Mouse (Mus musculus): ENCODE results near the gene C2cd2. TPM values are rescaled to one million over a fixed set of nuclear protein-coding genes. Genes with fewer than 3 reads are reported as not detected.

The C2cd2 gene
- polyA plus RNA-seq, 1 experiment from 2014 or later, result 19.2 TPM

DNA sequence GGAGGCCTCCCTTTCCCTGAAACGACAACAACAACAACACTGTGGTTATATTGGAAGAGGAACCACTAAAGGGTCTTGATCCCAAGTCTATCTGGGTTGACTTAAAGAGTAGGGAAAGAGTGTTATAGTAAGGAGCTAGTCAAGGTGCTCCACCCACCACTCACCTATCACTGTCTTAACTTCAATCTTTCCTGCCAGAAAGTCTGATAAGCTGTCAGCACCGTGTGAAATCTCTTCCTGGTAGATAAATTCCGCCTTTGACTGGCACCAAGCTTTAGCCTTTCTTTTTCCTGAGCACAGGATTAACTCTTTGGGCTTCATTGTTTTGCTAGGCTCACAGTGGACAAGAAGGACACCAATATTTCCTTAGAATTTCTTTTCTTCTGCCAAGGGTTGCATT is 58.4 kb downstream of the C2cd2 start:
- no peaks in the 10 kb centered on the region for H3K9me3 ChIP-seq (ENCODE audit: control insufficient read depth, low read depth, low read length)
- no peak overlapping the region for H3K4me2 ChIP-seq (replicated peaks; ENCODE audit: low read depth, low read length)
- no peaks in the 10 kb centered on the region for H3K36me3 ChIP-seq (ENCODE audit: control insufficient read depth, insufficient read depth, low read length)
- ATAC-seq (ENCODE audit: insufficient number of reproducible peaks, insufficient read depth, low FRiP score, low read depth), result no peak
- no peak overlapping the region for H3K4me3 ChIP-seq (ENCODE audit: low read depth, low read length)
- H3K27ac ChIP-seq (ENCODE audit: low read length), result no peak overlapping the region
- no peaks in the 10 kb centered on the region for H3K4me1 ChIP-seq (ENCODE audit: control insufficient read depth, insufficient read depth, low read length)
- WGBS, result 75% methylated on average over 3 of the region's 3 CpGs
- H3K9ac ChIP-seq (replicated peaks; ENCODE audit: low read depth, low read length), result no peak overlapping the region
- no peaks in the 10 kb centered on the region for H3K27me3 ChIP-seq (ENCODE audit: control insufficient read depth, insufficient read depth, low read length)

GRCm38 (mm10) chr16:97897346-97898024 is 64.9 kb downstream of the C2cd2 start:
- H3K9me3 ChIP-seq (ENCODE audit: control insufficient read depth, low read depth, low read length), result no peaks in the 10 kb centered on the region
- WGBS, result 57% methylated on average over 5 of the region's 5 CpGs
- no peak overlapping the region for H3K4me2 ChIP-seq (replicated peaks; ENCODE audit: low read depth, low read length)
- no peak for ATAC-seq (ENCODE audit: insufficient number of reproducible peaks, insufficient read depth, low FRiP score, low read depth)
- no peak overlapping the region for H3K9ac ChIP-seq (replicated peaks; ENCODE audit: low read depth, low read length)
- no peaks in the 10 kb centered on the region for H3K36me3 ChIP-seq (ENCODE audit: control insufficient read depth, insufficient read depth, low read length)
- peaks cover 4% of the 10 kb centered on the region; the same call in 1 of the 2 replicates for H3K4me1 ChIP-seq (ENCODE audit: control insufficient read depth, insufficient read depth, low read length)
- H3K27me3 ChIP-seq (ENCODE audit: control insufficient read depth, insufficient read depth, low read length), result no peaks in the 10 kb centered on the region
- H3K4me3 ChIP-seq (ENCODE audit: low read depth, low read length), result no peak overlapping the region
- H3K27ac ChIP-seq (ENCODE audit: low read length), result no peak overlapping the region

DNA sequence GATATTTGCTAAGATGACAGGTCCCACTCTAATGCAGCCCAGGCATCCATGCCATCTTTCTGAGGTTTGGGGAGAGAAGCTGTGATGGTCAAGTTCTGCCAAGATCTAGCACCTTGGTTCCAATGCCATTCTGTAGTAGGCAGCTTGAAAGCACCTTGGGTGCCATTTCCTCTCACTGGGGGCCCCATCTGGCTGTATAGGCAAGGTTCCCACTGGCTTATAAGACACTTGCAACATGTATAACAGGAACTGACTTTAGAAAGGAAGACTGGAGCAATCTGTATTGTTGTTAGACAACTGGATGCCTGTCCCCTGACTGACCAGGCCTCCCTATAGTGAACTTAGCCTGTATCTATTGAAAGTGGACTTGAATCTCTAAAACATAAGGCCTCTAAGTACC is 74.6 kb downstream of the C2cd2 start:
- H3K36me3 ChIP-seq (ENCODE audit: control insufficient read depth, insufficient read depth, low read length), result peaks cover 4% of the 10 kb centered on the region; the same call in 1 of the 2 replicates
- no peaks in the 10 kb centered on the region for H3K9me3 ChIP-seq (ENCODE audit: control insufficient read depth, low read depth, low read length)
- H3K27me3 ChIP-seq (ENCODE audit: control insufficient read depth, insufficient read depth, low read length), result no peaks in the 10 kb centered on the region
- H3K4me2 ChIP-seq (replicated peaks; ENCODE audit: low read depth, low read length), result no peak overlapping the region
- H3K4me1 ChIP-seq (ENCODE audit: control insufficient read depth, insufficient read depth, low read length), result no peaks in the 10 kb centered on the region
- no peak overlapping the region for H3K9ac ChIP-seq (replicated peaks; ENCODE audit: low read depth, low read length)
- ATAC-seq (ENCODE audit: insufficient number of reproducible peaks, insufficient read depth, low FRiP score, low read depth), result no peak
- no peak overlapping the region for H3K4me3 ChIP-seq (ENCODE audit: low read depth, low read length)
- no peak overlapping the region for H3K27ac ChIP-seq (ENCODE audit: low read length)

DNA sequence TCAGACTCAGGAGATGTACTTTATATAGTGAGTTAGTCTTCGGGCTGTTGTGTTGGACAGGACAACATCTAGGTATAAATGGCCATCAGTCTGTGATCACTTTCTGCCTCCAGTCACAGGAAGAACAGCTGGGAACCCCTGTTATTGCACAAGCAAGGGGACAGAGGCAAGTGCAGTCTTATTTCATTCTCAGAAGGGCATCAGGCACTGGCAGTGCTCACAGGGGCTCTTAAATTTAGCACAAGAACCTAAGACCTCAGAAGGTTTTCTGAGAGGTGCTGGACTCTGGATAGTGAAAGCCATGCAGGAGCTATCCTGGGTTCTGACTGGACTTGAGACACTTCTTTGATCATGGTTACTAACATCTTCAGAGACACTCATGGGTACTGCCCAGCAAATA is 78.7 kb downstream of the C2cd2 start:
- no peak overlapping the region for H3K4me3 ChIP-seq (ENCODE audit: low read depth, low read length)
- WGBS, result 88% methylated on average over 1 of the region's 1 CpGs
- no peaks in the 10 kb centered on the region for H3K27me3 ChIP-seq (ENCODE audit: control insufficient read depth, insufficient read depth, low read length)
- no peaks in the 10 kb centered on the region for H3K4me1 ChIP-seq (ENCODE audit: control insufficient read depth, insufficient read depth, low read length)
- H3K27ac ChIP-seq (ENCODE audit: low read length), result no peak overlapping the region
- no peak overlapping the region for H3K4me2 ChIP-seq (replicated peaks; ENCODE audit: low read depth, low read length)
- H3K36me3 ChIP-seq (ENCODE audit: control insufficient read depth, insufficient read depth, low read length), result no peaks in the 10 kb centered on the region
- no peaks in the 10 kb centered on the region for H3K9me3 ChIP-seq (ENCODE audit: control insufficient read depth, low read depth, low read length)
- ATAC-seq (ENCODE audit: insufficient number of reproducible peaks, insufficient read depth, low FRiP score, low read depth), result no peak
- H3K9ac ChIP-seq (replicated peaks; ENCODE audit: low read depth, low read length), result no peak overlapping the region

GRCm38 (mm10) chr16:97882891-97883290 is 79.5 kb downstream of the C2cd2 start:
- Histone ChIP-seq H3K4me3 (ENCODE audit: low read depth, low read length) (no peak overlapping the region), H3K9me3 (ENCODE audit: control insufficient read depth, low read depth, low read length) (no peaks in the 10 kb centered on the region), H3K4me2 (replicated peaks; ENCODE audit: low read depth, low read length) (no peak overlapping the region), H3K9ac (replicated peaks; ENCODE audit: low read depth, low read length) (no peak overlapping the region), H3K4me1 (ENCODE audit: control insufficient read depth, insufficient read depth, low read length) (no peaks in the 10 kb centered on the region), H3K27ac (ENCODE audit: low read length) (no peak overlapping the region), H3K27me3 (ENCODE audit: control insufficient read depth, insufficient read depth, low read length) (no peaks in the 10 kb centered on the region), H3K36me3 (ENCODE audit: control insufficient read depth, insufficient read depth, low read length) (no peaks in the 10 kb centered on the region)
- ATAC-seq (ENCODE audit: insufficient number of reproducible peaks, insufficient read depth, low FRiP score, low read depth), result no peak

- 97% methylated on average over 1 of the region's 1 CpGs for WGBS
- Histone ChIP-seq H3K4me3 (ENCODE audit: low read depth, low read length) (no peak overlapping the region), H3K4me1 (ENCODE audit: control insufficient read depth, insufficient read depth, low read length) (no peaks in the 10 kb centered on the region), H3K36me3 (ENCODE audit: control insufficient read depth, insufficient read depth, low read length) (peaks cover 7% of the 10 kb centered on the region), H3K27me3 (ENCODE audit: control insufficient read depth, insufficient read depth, low read length) (no peaks in the 10 kb centered on the region), H3K27ac (ENCODE audit: low read length) (no peak overlapping the region), H3K4me2 (replicated peaks; ENCODE audit: low read depth, low read length) (no peak overlapping the region), H3K9me3 (ENCODE audit: control insufficient read depth, low read depth, low read length) (no peaks in the 10 kb centered on the region), H3K9ac (replicated peaks; ENCODE audit: low read depth, low read length) (no peak overlapping the region)
- ATAC-seq (ENCODE audit: insufficient number of reproducible peaks, insufficient read depth, low FRiP score, low read depth), result no peak
Observed at GRCm38 (mm10) chr16:97879134-97879533, 83.3 kb downstream of the C2cd2 start.

DNA sequence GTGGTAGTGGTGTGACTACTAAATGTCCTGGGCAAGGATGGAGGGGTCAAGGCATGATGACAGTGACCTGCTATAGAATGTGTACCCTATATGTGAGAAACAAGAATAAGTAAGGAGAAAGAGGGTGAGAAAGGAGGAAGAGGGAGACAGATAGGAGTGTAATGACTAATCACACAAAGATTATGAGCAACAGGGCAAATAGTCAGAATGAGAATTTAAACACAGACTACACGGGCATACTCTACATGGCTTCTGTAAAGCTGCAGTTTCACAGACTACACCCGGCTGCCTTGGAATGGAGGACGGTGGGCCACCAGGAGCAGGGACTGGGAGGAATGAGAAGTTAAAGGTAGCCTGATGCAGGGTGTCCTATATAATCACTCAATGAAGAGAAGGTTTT is 84.9 kb downstream of the C2cd2 start:
- ATAC-seq (ENCODE audit: insufficient number of reproducible peaks, insufficient read depth, low FRiP score, low read depth), result no peak
- peaks cover 12% of the 10 kb centered on the region for H3K36me3 ChIP-seq (ENCODE audit: control insufficient read depth, insufficient read depth, low read length)
- H3K4me1 ChIP-seq (ENCODE audit: control insufficient read depth, insufficient read depth, low read length), result no peaks in the 10 kb centered on the region
- no peak overlapping the region for H3K9ac ChIP-seq (replicated peaks; ENCODE audit: low read depth, low read length)
- no peaks in the 10 kb centered on the region for H3K9me3 ChIP-seq (ENCODE audit: control insufficient read depth, low read depth, low read length)
- H3K4me3 ChIP-seq (ENCODE audit: low read depth, low read length), result no peak overlapping the region
- H3K27me3 ChIP-seq (ENCODE audit: control insufficient read depth, insufficient read depth, low read length), result no peaks in the 10 kb centered on the region
- no peak overlapping the region for H3K27ac ChIP-seq (ENCODE audit: low read length)
- 96% methylated on average over 3 of the region's 3 CpGs for WGBS
- H3K4me2 ChIP-seq (replicated peaks; ENCODE audit: low read depth, low read length), result no peak overlapping the region

GRCm38 (mm10) chr16:97875101-97875500 is 87.3 kb downstream of the C2cd2 start:
- Histone ChIP-seq H3K27ac (ENCODE audit: low read length) (no peak overlapping the region), H3K9ac (replicated peaks; ENCODE audit: low read depth, low read length) (no peak overlapping the region), H3K9me3 (ENCODE audit: control insufficient read depth, low read depth, low read length) (no peaks in the 10 kb centered on the region), H3K4me3 (ENCODE audit: low read depth, low read length) (no peak overlapping the region), H3K4me2 (replicated peaks; ENCODE audit: low read depth, low read length) (no peak overlapping the region), H3K4me1 (ENCODE audit: control insufficient read depth, insufficient read depth, low read length) (no peaks in the 10 kb centered on the region), H3K36me3 (ENCODE audit: control insufficient read depth, insufficient read depth, low read length) (peaks cover 13% of the 10 kb centered on the region), H3K27me3 (ENCODE audit: control insufficient read depth, insufficient read depth, low read length) (no peaks in the 10 kb centered on the region)
- 93% methylated on average over 4 of the region's 4 CpGs for WGBS
- ATAC-seq (ENCODE audit: insufficient number of reproducible peaks, insufficient read depth, low FRiP score, low read depth), result no peak

- Histone ChIP-seq H3K9ac (replicated peaks; ENCODE audit: low read depth, low read length) (no peak overlapping the region), H3K4me1 (ENCODE audit: control insufficient read depth, insufficient read depth, low read length) (no peaks in the 10 kb centered on the region), H3K27ac (ENCODE audit: low read length) (no peak overlapping the region), H3K9me3 (ENCODE audit: control insufficient read depth, low read depth, low read length) (no peaks in the 10 kb centered on the region), H3K36me3 (ENCODE audit: control insufficient read depth, insufficient read depth, low read length) (peaks cover 18% of the 10 kb centered on the region), H3K27me3 (ENCODE audit: control insufficient read depth, insufficient read depth, low read length) (no peaks in the 10 kb centered on the region), H3K4me3 (ENCODE audit: low read depth, low read length) (no peak overlapping the region), H3K4me2 (replicated peaks; ENCODE audit: low read depth, low read length) (no peak overlapping the region)
- ATAC-seq (ENCODE audit: insufficient number of reproducible peaks, insufficient read depth, low FRiP score, low read depth), result no peak
- 39% methylated on average over 1 of the region's 1 CpGs for WGBS
Observed at GRCm38 (mm10) chr16:97874376-97874775, 88.0 kb downstream of the C2cd2 start.

Measured in stomach, embryonic 14.5 days (tissue).